Mouse (Mus musculus): ENCODE measurements at regions not wholly inside any gene's neighbourhood (a gene's known extent, or its start where the extent isn't known, plus 50 kb on each side); places are given as distances from the start of the nearest gene placed in this dataset.

- DNase-seq (ENCODE audit: low spot score): no peak
Measured at GRCm38 (mm10) chr3:143710805-143711469, 494.1 kb downstream of the Lmo4 start.

GRCm38 (mm10) chr3:143706679-143707078 is 498.3 kb downstream of the Lmo4 start:
- DNase-seq (ENCODE audit: low spot score): no peak

DNA sequence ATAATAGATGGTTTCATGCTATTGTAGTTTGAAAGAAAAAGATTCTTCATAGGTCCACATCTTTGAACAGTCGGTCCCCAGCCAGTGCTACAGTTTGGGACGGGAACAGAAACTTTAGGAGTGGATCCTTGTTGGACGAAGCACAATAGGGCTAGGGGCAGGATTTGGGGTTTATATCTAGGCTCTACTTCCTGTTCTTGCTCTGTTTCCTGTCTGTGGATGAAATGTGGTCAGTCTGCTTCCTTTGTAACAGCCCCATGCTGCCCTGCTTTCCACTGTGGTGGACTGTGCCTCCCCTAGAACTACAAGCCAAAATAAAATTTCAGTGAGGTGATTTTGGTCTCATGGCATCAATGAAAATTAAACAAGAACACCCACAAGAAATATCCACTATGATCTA is 510.2 kb downstream of the Lmo4 start:
- DNase-seq (ENCODE audit: low spot score): no peak

DNA sequence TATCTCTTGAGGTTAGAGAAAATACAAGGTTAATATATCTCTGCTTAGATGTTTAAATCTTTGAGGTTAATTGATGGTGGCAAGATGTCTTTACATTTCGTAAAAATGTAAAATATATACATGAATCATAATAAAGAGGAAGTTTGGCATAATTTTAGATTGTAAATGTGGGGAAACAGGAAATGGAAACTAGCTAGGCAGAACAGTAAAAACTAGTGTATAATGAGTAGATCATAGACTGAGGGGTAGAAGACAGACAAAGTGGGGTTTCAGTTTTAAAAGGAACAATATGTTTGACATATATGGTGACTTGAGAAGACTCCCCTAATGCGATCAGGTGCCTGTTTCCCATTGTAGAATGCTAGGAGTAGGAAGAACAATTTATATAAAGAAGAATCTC is 519.3 kb downstream of the Lmo4 start:
- DNase-seq (ENCODE audit: low spot score): peak; percentile 0

DNA sequence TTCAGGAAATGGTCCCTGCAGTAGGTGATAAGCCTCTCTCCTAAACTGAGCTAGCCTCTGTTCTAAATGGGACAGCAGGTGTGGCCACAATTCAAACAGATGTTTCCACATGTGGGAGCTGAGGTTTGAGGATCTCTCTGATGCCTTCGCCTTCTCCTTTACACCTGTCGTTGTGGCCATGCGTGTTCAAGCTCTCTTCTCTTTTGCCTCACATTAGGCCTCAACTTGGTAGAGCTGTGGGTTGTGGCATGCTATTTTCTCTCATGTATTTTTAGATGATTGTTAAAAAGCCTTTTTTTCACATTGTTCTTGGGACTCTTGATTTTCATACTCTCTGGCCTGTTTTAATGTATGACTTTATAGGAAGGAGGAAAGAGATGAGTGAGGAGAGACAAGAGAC is 526.8 kb downstream of the Lmo4 start:
- no peak for DNase-seq (ENCODE audit: low spot score)

- DNase-seq (ENCODE audit: low spot score): no peak
Measured at GRCm38 (mm10) chr3:143674855-143675254, 530.2 kb downstream of the Lmo4 start.

- peak; percentile 3 for DNase-seq (ENCODE audit: low spot score)
Measured at GRCm38 (mm10) chr3:143674446-143674845, 530.6 kb downstream of the Lmo4 start.

- DNase-seq (ENCODE audit: low spot score): no peak
Measured at GRCm38 (mm10) chr3:143662041-143662685, 542.9 kb downstream of the Lmo4 start.

GRCm38 (mm10) chr3:143659421-143659978 is 545.5 kb downstream of the Lmo4 start:
- DNase-seq (ENCODE audit: low spot score): no peak

- no peak for DNase-seq (ENCODE audit: low spot score)
Measured at GRCm38 (mm10) chr3:143647237-143647636, 557.8 kb downstream of the Lmo4 start.

DNA sequence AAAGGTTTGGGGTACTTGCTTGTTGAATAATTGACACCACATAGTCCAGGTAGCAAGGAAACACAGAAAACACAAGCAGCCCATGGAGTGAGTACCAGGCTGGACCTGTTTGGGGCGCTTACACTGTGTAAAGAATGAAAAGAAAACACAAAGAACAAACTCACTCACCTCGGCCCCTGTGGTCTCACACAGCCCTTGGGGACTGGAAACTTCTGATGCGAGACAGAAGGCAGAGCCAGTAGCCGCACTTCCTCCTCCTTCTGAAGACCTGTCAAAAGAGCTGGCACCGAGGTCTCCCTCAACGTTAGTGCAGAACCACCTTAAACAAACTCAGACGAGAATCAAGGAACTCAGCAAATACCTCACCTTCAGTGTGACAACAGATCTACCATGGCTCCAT is 558.2 kb downstream of the Lmo4 start:
- peak; percentile 44 for DNase-seq (ENCODE audit: low spot score)

DNA sequence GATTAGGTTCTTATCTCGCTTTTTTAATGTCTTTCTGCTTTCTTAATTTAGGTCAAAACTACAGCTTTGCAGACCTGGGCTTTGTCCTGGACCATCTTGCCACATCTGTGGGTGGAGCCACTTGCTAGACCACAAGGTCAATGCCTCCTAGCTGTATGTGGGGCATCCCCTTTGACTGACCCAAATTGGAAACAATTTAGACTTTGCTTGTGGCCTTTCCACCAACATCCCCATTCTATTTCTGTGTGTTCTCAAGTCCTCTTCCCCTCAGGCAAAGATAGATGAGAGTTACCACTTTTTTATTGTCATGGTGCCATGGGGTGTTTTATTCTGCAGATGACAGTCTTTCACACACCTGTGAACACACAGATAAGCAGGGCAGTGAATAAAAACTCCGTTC is 572.0 kb downstream of the Lmo4 start:
- no peak for DNase-seq (ENCODE audit: low spot score)

GRCm38 (mm10) chr3:143631183-143631582 is 573.8 kb downstream of the Lmo4 start:
- DNase-seq (ENCODE audit: low spot score): no peak

GRCm38 (mm10) chr3:143624906-143625305 is 580.1 kb downstream of the Lmo4 start:
- no peak for DNase-seq (ENCODE audit: low spot score)

DNA sequence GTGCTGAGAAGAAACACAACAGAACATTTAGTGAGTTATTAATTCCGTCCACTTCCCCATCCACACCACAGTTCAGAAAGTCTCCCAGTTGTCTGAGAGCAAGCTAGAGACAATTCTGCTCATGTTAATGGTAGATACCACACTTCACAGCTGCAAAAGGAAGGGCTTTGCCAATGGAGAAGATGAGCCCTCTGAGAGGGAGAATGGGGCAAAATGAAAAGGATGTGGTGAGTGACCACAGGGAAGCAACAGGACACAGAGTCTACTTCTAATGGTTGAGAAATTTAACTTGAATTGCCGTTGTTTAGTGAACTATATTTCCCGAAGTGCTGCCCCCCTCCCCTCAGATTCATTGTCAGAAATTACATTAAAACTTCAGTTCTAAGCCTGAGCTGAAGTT is 582.7 kb downstream of the Lmo4 start:
- DNase-seq (ENCODE audit: low spot score): no peak

GRCm38 (mm10) chr3:143619125-143619524 is 585.9 kb downstream of the Lmo4 start:
- DNase-seq (ENCODE audit: low spot score): no peak

DNA sequence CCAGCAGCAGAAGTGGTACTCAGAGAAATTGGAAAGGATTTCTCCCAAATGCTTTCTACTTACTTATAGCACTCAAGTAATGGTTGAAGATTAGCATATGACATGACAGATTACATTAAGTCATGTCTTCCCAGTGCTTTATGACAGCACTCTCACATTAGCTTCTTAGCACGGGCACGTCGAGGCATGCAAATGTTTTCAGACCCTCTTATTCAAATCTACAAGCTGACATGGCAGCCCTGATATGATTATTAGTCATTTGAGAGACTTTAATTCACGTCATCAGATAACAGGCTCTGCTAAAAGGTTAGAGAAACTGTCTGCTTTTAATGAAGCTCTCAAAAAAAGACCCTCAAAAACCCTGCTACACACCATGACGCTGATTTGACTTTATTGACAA is 590.1 kb downstream of the Lmo4 start:
- no peak for DNase-seq (ENCODE audit: low spot score)

GRCm38 (mm10) chr3:143614004-143614403 is 591.0 kb downstream of the Lmo4 start:
- no peak for DNase-seq (ENCODE audit: low spot score)

DNA sequence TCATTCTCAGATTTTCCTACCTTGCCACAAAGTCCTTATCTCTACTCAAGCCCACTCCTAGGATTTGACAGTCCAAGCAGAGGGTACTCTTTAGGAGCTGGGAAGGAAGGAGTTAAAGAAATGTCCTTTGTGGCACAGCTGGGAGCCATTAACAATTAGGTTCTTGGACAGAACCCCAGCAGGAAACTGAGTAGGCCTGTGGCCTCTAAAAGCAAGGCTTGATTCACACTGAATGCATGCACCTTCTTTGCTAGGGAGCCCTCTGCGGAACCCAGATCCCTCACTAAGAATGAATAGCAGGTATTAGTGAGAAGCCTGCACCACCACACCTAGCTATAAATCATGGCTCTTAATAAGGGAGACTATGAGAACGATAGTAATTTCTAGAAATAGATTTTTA is 595.3 kb downstream of the Lmo4 start:
- no peak for DNase-seq (ENCODE audit: low spot score)

GRCm38 (mm10) chr3:143599120-143599519 is 605.9 kb downstream of the Lmo4 start:
- DNase-seq (ENCODE audit: low spot score): peak; percentile 61

- DNase-seq (ENCODE audit: low spot score): no peak
Measured at GRCm38 (mm10) chr3:143596949-143597593, 607.9 kb downstream of the Lmo4 start.

DNA sequence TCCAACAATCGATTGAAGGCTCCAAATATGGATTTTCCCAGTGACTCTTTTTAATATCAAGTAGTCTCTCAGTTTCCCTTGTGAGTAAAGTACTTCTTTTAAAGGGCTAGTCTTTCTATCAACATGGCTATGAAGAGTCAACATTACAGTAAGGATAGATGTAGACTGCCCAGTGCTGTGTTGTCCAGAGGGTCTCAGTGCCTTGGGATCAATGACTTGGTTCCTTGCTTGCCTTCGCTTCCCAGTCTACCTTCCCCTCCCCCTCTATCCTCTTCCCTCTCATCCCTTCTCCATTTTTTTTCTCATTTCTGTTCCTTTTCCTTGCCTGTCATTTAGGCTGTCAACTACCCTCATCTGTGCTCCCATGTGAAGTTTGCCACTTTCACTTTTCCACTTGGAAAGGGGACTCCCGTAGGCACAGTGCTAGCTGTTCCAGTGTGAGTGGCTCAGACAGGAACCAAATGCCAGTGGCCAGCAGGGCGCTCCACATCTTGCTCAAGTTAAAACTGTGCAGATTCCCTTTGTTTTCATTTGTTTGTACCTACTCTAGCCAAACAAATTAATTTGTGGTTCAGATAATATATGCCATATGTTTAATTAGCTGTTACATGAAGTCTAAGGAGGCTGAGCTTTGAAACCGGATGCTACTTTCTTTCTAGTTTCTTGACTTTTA is 608.9 kb downstream of the Lmo4 start:
- DNase-seq (ENCODE audit: low spot score): no peak

- DNase-seq (ENCODE audit: low spot score): no peak
Measured at GRCm38 (mm10) chr3:143595081-143595480, 609.9 kb downstream of the Lmo4 start.

All from lung, postnatal 25 days (tissue).